8 mouse cellular contexts compared by ENCODE assay signal in genomic region chr4:136148342-136149044, GRCm38 (mm10). TPM values are rescaled to one million over a fixed set of nuclear protein-coding genes. Genes with fewer than 3 reads are reported as not detected.
DNase-seq lines count a peak whose midpoint lies in the region; ATAC-seq lines count a peak whose summit lies in the region.

No protein-coding gene starts in this region.

- peaks cover 79% of the 10 kb centered on the region for H3K4me1 ChIP-seq in forebrain, embryonic 10.5 days
- H3K4me1 ChIP-seq in limb, embryonic 11.5 days (ENCODE audit: control insufficient read depth, insufficient read depth, low read length), result peaks cover 38% of the 10 kb centered on the region
- H3K4me1 ChIP-seq in midbrain, embryonic 14.5 days (ENCODE audit: control insufficient read depth, insufficient read depth, low read length), result peaks cover 25% of the 10 kb centered on the region

- DNase-seq in cerebellum, postnatal 25 days, result peak; percentile 43 to 45
- DNase-seq in cerebellum, adult 9-11 months, result no peak
- DNase-seq in forebrain, embryonic 10.5 days (ENCODE audit: extremely low spot score, low spot score), result peak; percentile 64
- DNase-seq in heart, postnatal 36 days, result peak; percentile 65 to 73
- DNase-seq in limb, embryonic 11.5 days (ENCODE audit: low spot score), result peak; percentile 74
- peak; percentile 55 for DNase-seq in midbrain, embryonic 14.5 days
- peak; percentile 77 for DNase-seq in thymus, postnatal 14 days
- no peak for DNase-seq in layer of hippocampus, postnatal 25 days (ENCODE audit: extremely low spot score in 1 of 2, low spot score in 1 of 2)

- 7% methylated on average over 31 of the region's 31 CpGs for WGBS in forebrain, embryonic 10.5 days
- 1% methylated on average over 31 of the region's 31 CpGs for WGBS in limb, embryonic 11.5 days
- 10% methylated on average over 31 of the region's 31 CpGs for WGBS in midbrain, embryonic 14.5 days

- ATAC-seq in limb, embryonic 11.5 days (ENCODE audit: insufficient number of reproducible peaks, low FRiP score, low TSS enrichment, low read depth), result no peak; the same call in 1 of the 2 replicates
- ATAC-seq in midbrain, embryonic 14.5 days (ENCODE audit: low FRiP score, low TSS enrichment), result no peak

- intact Hi-C loops in heart, postnatal 36 days (cut with DNase I), result loop anchor here (1.0 to 10.0 kb wide), 3 partner anchors 78 to 1336 kb away; partner anchors contain the start of gene Pnrc2

- peaks cover 4% of the 10 kb centered on the region; the same call in 1 of the 2 replicates for H3K9me3 ChIP-seq in forebrain, embryonic 10.5 days
- H3K9me3 ChIP-seq in limb, embryonic 11.5 days (ENCODE audit: control insufficient read depth, low read length), result no peaks in the 10 kb centered on the region
- H3K9me3 ChIP-seq in midbrain, embryonic 14.5 days (ENCODE audit: control insufficient read depth, low read length), result no peaks in the 10 kb centered on the region

- peak overlapping the region; percentile 54 for H3K4me2 ChIP-seq in limb, embryonic 11.5 days (ENCODE audit: low read depth, severe bottlenecking)
- peak overlapping the region; percentile 86 for H3K4me2 ChIP-seq in midbrain, embryonic 14.5 days (ENCODE audit: low read length)

- H3K36me3 ChIP-seq in forebrain, embryonic 10.5 days (replicated peaks), result peaks cover 13% of the 10 kb centered on the region
- no peaks in the 10 kb centered on the region for H3K36me3 ChIP-seq in limb, embryonic 11.5 days (ENCODE audit: control insufficient read depth, insufficient read depth, low read length)
- no peaks in the 10 kb centered on the region for H3K36me3 ChIP-seq in midbrain, embryonic 14.5 days (ENCODE audit: control insufficient read depth, insufficient read depth, low read length)

- H3K27me3 ChIP-seq in forebrain, embryonic 10.5 days (ENCODE audit: poor library complexity, severe bottlenecking), result peaks cover 27% of the 10 kb centered on the region
- no peaks in the 10 kb centered on the region for H3K27me3 ChIP-seq in limb, embryonic 11.5 days (ENCODE audit: control insufficient read depth, insufficient read depth, low read length)
- H3K27me3 ChIP-seq in midbrain, embryonic 14.5 days (ENCODE audit: control insufficient read depth, insufficient read depth, low read length), result peaks cover 18% of the 10 kb centered on the region

- H3K27ac ChIP-seq in forebrain, embryonic 10.5 days, result peak overlapping the region; percentile 97
- peak overlapping the region; percentile 96 for H3K27ac ChIP-seq in limb, embryonic 11.5 days (replicated peaks; ENCODE audit: low read depth, low read length)
- H3K27ac ChIP-seq in midbrain, embryonic 14.5 days (replicated peaks; ENCODE audit: low read depth, low read length), result 0 out of 2 replicates have a peak overlapping the region, but pooled peaks have one; percentile 26

- H3K4me3 ChIP-seq in forebrain, embryonic 10.5 days, result peak overlapping the region; percentile 81
- H3K4me3 ChIP-seq in limb, embryonic 11.5 days (ENCODE audit: low read depth, low read length), result peak overlapping the region; percentile 14; the same call in 1 of the 2 replicates
- peak overlapping the region; percentile 41; the same call in 1 of the 2 replicates for H3K4me3 ChIP-seq in midbrain, embryonic 14.5 days (replicated peaks; ENCODE audit: low read depth, low read length)

- H3K9ac ChIP-seq in limb, embryonic 11.5 days (ENCODE audit: low read length), result peak overlapping the region; percentile 49; the same call in 1 of the 2 replicates
- peak overlapping the region; percentile 42; the same call in 1 of the 2 replicates for H3K9ac ChIP-seq in midbrain, embryonic 14.5 days (replicated peaks; ENCODE audit: low read length)

RNA-seq across cellular contexts. Expression of gene Id3, which starts 5.2 kb away (rescaled TPM):
- polyA plus RNA-seq in forebrain, embryonic 10.5 days (2016; fragmentation: Nextera tagmentation; extraction: Ambion mirVana), result 488 and 529 TPM in 2 replicates
- total RNA-seq in heart, postnatal 36 days (2021), result 10 to 100 TPM; 58.1 to 63.9 TPM
- 534 and 581 TPM in 2 replicates for polyA plus RNA-seq in limb, embryonic 11.5 days (2014; fragmentation: Nextera tagmentation; extraction: Ambion mirVana)
- polyA plus RNA-seq in midbrain, embryonic 14.5 days (2014; fragmentation: Nextera tagmentation; extraction: Ambion mirVana), result 108 and 140 TPM in 2 replicates
- total RNA-seq in layer of hippocampus, postnatal 25 days (2021), result 10 to 100 TPM; 51.7 to 62.5 TPM

RNA-seq across cellular contexts. Expression of gene E2f2, which starts 23.7 kb away (rescaled TPM):
- 10.3 and 11.4 TPM in 2 replicates for polyA plus RNA-seq in forebrain, embryonic 10.5 days (2016; fragmentation: Nextera tagmentation; extraction: Ambion mirVana)
- 1 to 10 TPM; 1.4 to 2.1 TPM for total RNA-seq in heart, postnatal 36 days (2021)
- polyA plus RNA-seq in limb, embryonic 11.5 days (2014; fragmentation: Nextera tagmentation; extraction: Ambion mirVana), result 4.7 and 5.7 TPM in 2 replicates
- 1.2 and 1.7 TPM in 2 replicates for polyA plus RNA-seq in midbrain, embryonic 14.5 days (2014; fragmentation: Nextera tagmentation; extraction: Ambion mirVana)
- 1 to 10 TPM in 1 of 2 experiments, under 1 TPM in 1; 0.59 to 1.2 TPM for total RNA-seq in layer of hippocampus, postnatal 25 days (2021)

RNA-seq across cellular contexts. Expression of gene Asap3, which starts 57.7 kb away (rescaled TPM):
- 4.7 and 5.2 TPM in 2 replicates for polyA plus RNA-seq in forebrain, embryonic 10.5 days (2016; fragmentation: Nextera tagmentation; extraction: Ambion mirVana)
- 10 to 100 TPM in 1 of 2 experiments, 1 to 10 TPM in 1; 9.4 to 11.7 TPM for total RNA-seq in heart, postnatal 36 days (2021)
- 3.0 and 3.2 TPM in 2 replicates for polyA plus RNA-seq in limb, embryonic 11.5 days (2014; fragmentation: Nextera tagmentation; extraction: Ambion mirVana)
- 1.8 and 3.4 TPM in 2 replicates for polyA plus RNA-seq in midbrain, embryonic 14.5 days (2014; fragmentation: Nextera tagmentation; extraction: Ambion mirVana)
- 1 to 10 TPM; 2.7 to 4.3 TPM for total RNA-seq in layer of hippocampus, postnatal 25 days (2021)

Comparison
In these comparisons a context has a peak if more than half of its experiments do, and no peak if none do; other contexts are left out.
1. DNase-seq: peak in cerebellum, postnatal 25 days (2 of 2), forebrain, embryonic 10.5 days (single experiment), heart, postnatal 36 days (2 of 2), limb, embryonic 11.5 days (single experiment), midbrain, embryonic 14.5 days (single experiment) and thymus, postnatal 14 days (single experiment); none in cerebellum, adult 9-11 months (single experiment) and layer of hippocampus, postnatal 25 days (0 of 2).
2. H3K27ac ChIP-seq: peak in every context shown above with its lines; median percentile 97 in forebrain, embryonic 10.5 days; 96 in limb, embryonic 11.5 days; 26 in midbrain, embryonic 14.5 days.
3. H3K4me3 ChIP-seq: peak in every context shown above with its lines; median percentile 81 in forebrain, embryonic 10.5 days; 41 in midbrain, embryonic 14.5 days; 14 in limb, embryonic 11.5 days.